Mouse (Mus musculus) forebrain, embryonic 13.5 days (tissue): ENCODE results near the gene Capza2. TPM values are rescaled to one million over a fixed set of nuclear protein-coding genes. Genes with fewer than 3 reads are reported as not detected.

Experiments
- ATAC-seq: fragments of 200-750 bp; cut with Nextera tagmentation; 2 replicates; pipeline ENCODE4 v1.8.0; 2017
- H3K27ac ChIP-seq: fragments of 300-500 bp; sonication (generic); 2 replicates; pipeline ENCODE4 v1.5.1; 2015; ENCODE audit warnings: inconsistent platforms, mild to moderate bottlenecking, moderate library complexity
- H3K27me3 ChIP-seq: fragments of 300-500 bp; sonication (generic); 2 replicates; pipeline ENCODE4 v1.6.1; 2015; ENCODE audit warnings: mild to moderate bottlenecking, inconsistent platforms
- H3K36me3 ChIP-seq: fragments of 300-500 bp; sonication (generic); 2 replicates; pipeline ENCODE4 v1.6.1; 2015; ENCODE audit warnings: mild to moderate bottlenecking, inconsistent platforms; ENCODE audit not compliant: poor library complexity, severe bottlenecking
- H3K4me1 ChIP-seq: fragments of 300-500 bp; sonication (generic); 2 replicates; pipeline ENCODE4 v1.6.1; 2015; ENCODE audit warnings: inconsistent platforms
- H3K4me2 ChIP-seq: fragments of 300-500 bp; sonication (generic); 2 replicates; pipeline ENCODE4 v1.6.1; 2015; ENCODE audit warnings: inconsistent platforms, mild to moderate bottlenecking, moderate library complexity
- H3K4me3 ChIP-seq: fragments of 300-500 bp; sonication (generic); 2 replicates; pipeline ENCODE4 v1.5.1; 2015; ENCODE audit warnings: mild to moderate bottlenecking, inconsistent platforms
- H3K9ac ChIP-seq: fragments of 300-500 bp; sonication (generic); 2 replicates; pipeline ENCODE4 v1.6.1; 2015; ENCODE audit warnings: mild to moderate bottlenecking, inconsistent platforms
- H3K9me3 ChIP-seq: fragments of 300-500 bp; sonication (generic); replicated peaks from 2 replicates; pipeline ENCODE4 v1.6.1; 2016; ENCODE audit warnings: inconsistent platforms
- WGBS: fragments of 180-500 bp; shearing (Covaris S2); methylation state at CpG from one replicate; pipeline ENCODE4 v1.1.7; 2015; 5-methylcytosine and 5-hydroxymethylcytosine counted together
- polyA plus RNA-seq: library from polyadenylated mRNA; unstranded; fragments of >200 nt; fragmentation: Nextera tagmentation; extraction: Ambion mirVana; gene quantifications from 2 replicates; pipeline ENCODE4 v1.2.1, GENCODE M21; 2015

Gene Capza2
- polyA plus RNA-seq, result 245 and 247 TPM in 2 replicates

DNA sequence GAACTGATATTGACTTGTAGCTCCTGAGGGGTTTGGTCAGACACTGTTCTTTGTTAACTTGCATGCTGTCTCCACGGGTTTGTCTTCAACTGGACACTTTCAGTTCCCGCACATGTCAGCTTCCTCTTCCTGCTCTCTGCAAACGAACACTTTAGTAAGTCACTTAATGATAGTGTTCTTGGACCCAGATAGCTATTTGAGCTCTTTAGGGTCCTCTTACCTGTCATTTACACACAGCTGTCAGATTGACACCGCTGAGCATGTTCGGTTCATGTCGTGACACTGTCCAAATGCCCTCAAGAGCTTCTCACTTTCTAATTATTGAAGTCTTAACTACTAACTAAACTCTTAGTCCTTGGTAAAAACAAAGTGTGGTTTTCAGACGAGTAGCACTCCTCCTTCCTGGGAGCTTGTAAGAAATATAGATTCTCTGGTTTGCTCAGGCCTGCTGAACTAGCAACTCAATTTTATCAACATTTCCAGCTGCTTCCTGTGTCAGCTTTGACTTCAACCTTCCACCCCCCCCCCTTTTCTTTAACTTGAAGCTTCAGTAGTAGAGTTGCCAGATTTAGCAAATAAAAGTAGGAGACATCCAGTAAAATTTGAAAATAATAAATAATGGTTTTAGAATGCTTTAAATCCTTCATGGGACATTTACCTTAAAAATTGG, at the start of gene Capza2:
Gene Capza2 (plus strand): TSS at position 620 of the 670 bp plus-strand sequence.
- Histone ChIP-seq H3K4me1 (peaks cover 16% of the 10 kb centered on the region), H3K4me2 (peak within 1 kb of the TSS; percentile 77), H3K27me3 (no peaks in the 10 kb centered on the region), H3K27ac (peak within 1 kb of the TSS; percentile 96), H3K9ac (peak within 1 kb of the TSS; percentile 94), H3K9me3 (0 out of 2 replicates have a peak, but pooled peaks cover 2% of the 10 kb centered on the region), H3K36me3 (no peaks in the 10 kb centered on the region), H3K4me3 (peak within 1 kb of the TSS; percentile 83)
- 84% methylated on average over 7 of the region's 7 CpGs for WGBS
- ATAC-seq, result no peak

DNA sequence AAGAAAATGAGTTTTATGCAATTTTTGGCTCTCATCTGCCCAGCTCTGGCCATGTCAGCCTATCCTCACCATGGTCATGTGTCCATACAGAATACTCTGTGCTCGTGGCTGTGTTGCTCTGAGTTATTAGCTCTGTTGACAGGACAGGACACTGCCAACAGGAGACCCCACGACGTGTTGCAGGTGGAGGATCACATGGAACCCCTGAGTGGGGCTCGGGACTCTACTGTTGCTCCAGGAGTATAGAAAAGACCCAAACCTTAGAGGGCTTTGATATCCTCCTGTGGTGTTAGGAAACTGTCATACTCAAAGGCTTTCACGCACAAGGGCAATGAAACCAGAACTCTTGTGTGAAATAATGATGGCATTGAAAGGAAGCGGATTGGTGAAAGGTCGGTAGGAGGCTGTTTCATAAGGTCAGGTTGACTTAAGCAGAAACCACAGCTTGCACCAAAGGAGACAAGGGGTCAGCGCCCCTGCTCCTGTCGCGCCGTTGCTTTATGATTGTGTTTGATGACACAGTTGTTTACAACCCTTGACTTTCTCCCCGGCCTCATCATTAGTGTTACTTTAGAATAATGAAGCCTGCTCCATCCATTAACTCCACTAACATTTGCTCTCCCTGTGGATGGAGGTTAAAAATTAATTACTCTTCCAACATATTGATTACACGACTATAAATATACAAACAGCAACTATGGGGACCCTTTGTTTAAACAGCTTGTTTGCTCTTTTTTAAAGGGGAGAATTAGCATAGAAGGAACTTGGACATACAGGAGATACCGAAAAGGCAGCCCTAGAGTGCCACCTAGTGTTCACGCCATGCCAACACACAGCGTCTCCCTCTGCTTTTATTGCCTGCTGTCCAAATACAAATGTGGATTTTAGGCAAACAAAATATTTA, 46.7 kb upstream of the Capza2 start:
- H3K9ac ChIP-seq, result no peak overlapping the region
- no peak overlapping the region for H3K4me2 ChIP-seq

DNA sequence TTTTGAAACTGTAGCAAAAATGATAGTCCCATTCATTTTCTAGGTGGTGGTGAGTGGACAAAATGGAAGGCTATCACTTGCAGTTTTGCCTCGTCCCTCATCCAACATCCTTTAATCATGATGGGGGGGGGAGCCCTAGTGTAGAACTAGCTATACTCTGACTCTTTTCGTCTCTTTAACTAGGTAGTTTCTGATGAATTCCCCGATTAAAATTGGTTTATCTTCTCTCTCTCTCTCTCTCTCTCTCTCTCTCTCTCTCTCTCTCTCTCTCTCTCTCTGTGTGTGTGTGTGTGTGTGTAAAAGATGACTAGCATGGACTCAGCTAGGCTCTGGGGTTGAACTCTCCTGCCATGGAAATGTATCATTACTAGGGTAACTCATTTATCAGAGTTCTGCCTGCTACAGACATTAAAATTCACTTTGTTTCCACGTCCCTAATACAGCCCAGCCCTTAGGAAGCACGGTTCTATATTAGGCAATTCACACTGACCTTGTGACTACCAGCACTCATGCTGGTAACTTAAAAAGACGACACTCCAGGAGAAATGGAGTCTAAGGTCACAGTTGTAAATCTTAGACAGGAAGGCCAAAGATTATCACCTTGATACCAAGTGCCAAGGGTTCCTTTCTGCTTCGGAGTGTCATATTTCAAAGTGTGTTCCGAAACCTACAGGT, 45.9 kb upstream of the Capza2 start:
- H3K4me1 ChIP-seq, result peaks cover 7% of the 10 kb centered on the region
- peaks cover 6% of the 10 kb centered on the region; the same call in 1 of the 2 replicates for H3K9me3 ChIP-seq
- H3K4me2 ChIP-seq, result no peak overlapping the region
- peak; percentile 36 for ATAC-seq
- H3K9ac ChIP-seq, result no peak overlapping the region
- 65% methylated on average over 8 of the region's 8 CpGs for WGBS
- no peaks in the 10 kb centered on the region for H3K27me3 ChIP-seq
- no peaks in the 10 kb centered on the region for H3K36me3 ChIP-seq
- H3K4me3 ChIP-seq, result no peak overlapping the region
- no peak overlapping the region for H3K27ac ChIP-seq

More for the DNA sequence above, 46.7 kb upstream of the Capza2 start:
- Histone ChIP-seq H3K4me3 (no peak overlapping the region), H3K27me3 (no peaks in the 10 kb centered on the region), H3K27ac (no peak overlapping the region), H3K9me3 (peaks cover 6% of the 10 kb centered on the region; the same call in 1 of the 2 replicates), H3K36me3 (no peaks in the 10 kb centered on the region), H3K4me1 (peaks cover 7% of the 10 kb centered on the region)
- peak; percentile 92 for ATAC-seq
- 30% methylated on average over 16 of the region's 16 CpGs for WGBS

DNA sequence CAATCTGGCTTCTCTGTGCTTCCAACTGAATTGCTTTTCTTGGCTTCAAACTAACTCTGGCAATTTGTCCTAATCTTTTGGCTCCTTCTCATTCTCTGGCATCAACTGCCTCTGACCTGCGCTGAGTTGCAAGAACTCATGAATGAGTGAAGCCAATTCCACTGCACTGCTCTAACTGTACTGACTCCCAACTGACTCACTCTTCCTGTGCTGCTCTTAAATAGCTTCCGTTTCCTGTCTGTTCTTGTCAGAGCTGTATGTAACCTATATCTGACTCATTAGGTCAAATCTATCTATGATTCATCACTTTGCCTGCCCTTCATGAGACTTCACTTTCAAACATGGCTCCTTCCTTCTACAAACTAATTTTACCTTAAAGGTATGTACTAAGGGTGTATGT, 42.1 kb upstream of the Capza2 start:
- H3K27ac ChIP-seq, result no peak overlapping the region
- peaks cover 6% of the 10 kb centered on the region for H3K4me1 ChIP-seq
- no peak for ATAC-seq
- H3K9ac ChIP-seq, result no peak overlapping the region
- no peak overlapping the region for H3K4me3 ChIP-seq
- no peak overlapping the region for H3K4me2 ChIP-seq
- H3K36me3 ChIP-seq, result no peaks in the 10 kb centered on the region
- peaks cover 6% of the 10 kb centered on the region; the same call in 1 of the 2 replicates for H3K9me3 ChIP-seq
- 90% methylated on average over 2 of the region's 2 CpGs for WGBS
- H3K27me3 ChIP-seq, result no peaks in the 10 kb centered on the region

DNA sequence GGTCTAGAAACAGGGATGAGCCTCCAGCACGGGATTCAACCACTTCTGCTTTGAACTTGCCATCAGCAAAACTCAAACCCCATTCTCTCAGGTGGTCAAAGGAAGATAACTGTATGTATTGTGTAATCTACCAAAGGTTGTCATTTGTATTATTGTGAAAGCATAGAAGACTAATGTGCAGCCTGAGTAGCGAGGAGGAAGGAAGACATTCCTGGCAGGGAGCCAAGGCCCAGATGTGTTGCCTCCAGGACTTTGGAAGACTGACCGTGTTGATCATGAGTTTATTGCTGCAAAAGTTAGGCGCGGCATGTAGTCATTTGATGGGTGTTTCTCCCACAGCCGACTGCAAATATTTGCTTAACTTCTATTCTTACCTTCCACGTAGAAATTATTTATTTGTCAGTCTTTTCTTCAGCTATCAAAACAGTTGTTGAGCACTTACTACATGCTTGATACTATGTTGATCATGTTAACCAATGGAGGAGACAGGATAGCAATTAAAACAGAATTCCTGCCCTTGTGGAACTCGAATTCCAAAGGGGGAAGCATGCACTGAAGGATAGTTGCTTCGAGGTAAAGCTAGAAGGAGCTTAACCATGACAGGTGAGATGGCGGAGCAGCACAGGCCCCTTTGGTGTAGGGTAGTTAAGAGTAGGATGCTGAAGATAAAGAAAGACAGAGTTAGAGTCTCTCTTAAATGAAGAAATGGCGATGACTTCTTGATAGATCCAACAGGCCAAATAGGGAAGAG, 40.1 kb upstream of the Capza2 start:
- peaks cover 6% of the 10 kb centered on the region; the same call in 1 of the 2 replicates for H3K9me3 ChIP-seq
- no peaks in the 10 kb centered on the region for H3K27me3 ChIP-seq
- no peak overlapping the region for H3K4me2 ChIP-seq
- ATAC-seq, result no peak
- H3K4me1 ChIP-seq, result no peaks in the 10 kb centered on the region
- H3K27ac ChIP-seq, result no peak overlapping the region
- no peak overlapping the region for H3K4me3 ChIP-seq
- H3K36me3 ChIP-seq, result no peaks in the 10 kb centered on the region
- H3K9ac ChIP-seq, result no peak overlapping the region
- WGBS, result 89% methylated on average over 11 of the region's 11 CpGs

DNA sequence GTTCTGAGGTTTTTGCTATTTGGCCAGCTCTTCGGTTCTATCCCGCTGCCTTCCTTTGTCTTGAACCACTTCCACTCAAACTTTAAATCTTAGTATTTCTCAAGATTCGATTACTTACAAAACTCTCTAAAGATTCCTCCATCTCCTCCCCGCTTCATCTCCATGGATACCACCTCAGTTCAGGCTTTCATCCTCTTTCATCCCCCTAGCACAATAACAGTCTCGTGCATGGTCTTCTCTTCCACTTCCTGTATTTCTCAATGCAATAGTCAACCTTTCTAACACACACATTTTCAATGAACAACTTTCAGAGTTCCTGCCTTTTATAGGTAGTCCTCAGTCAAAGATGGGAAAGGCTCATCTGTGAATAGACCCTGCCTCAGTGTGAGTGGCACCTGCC, 36.7 kb upstream of the Capza2 start:
- Histone ChIP-seq H3K9ac (no peak overlapping the region), H3K4me1 (no peaks in the 10 kb centered on the region), H3K27ac (no peak overlapping the region), H3K27me3 (no peaks in the 10 kb centered on the region), H3K4me3 (no peak overlapping the region), H3K4me2 (no peak overlapping the region), H3K36me3 (no peaks in the 10 kb centered on the region), H3K9me3 (no peaks in the 10 kb centered on the region)
- no peak for ATAC-seq
- WGBS, result 80% methylated on average over 5 of the region's 5 CpGs

DNA sequence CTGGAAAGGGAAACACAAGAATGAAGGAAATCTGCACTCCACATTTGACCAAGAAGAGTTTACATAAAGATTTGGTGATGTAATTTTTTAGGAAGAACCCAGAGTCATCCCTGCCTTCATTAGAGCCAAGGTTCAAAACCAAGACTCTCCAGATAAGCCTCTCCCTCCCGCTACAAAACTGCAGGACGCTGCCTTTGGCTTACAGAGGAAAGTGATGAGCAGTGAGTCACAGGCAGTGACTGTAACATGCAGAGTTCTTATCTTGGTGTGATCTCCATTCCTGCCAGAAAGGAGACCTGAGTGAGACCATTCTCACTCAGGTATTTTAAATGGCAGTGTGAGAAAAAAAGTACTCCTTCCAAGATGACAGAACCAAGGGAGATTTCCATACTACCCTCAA, 34.5 kb upstream of the Capza2 start:
- Histone ChIP-seq H3K4me1 (no peaks in the 10 kb centered on the region), H3K27ac (no peak overlapping the region), H3K36me3 (no peaks in the 10 kb centered on the region), H3K27me3 (no peaks in the 10 kb centered on the region), H3K9me3 (no peaks in the 10 kb centered on the region), H3K9ac (no peak overlapping the region), H3K4me3 (no peak overlapping the region), H3K4me2 (no peak overlapping the region)
- WGBS, result 88% methylated on average over 2 of the region's 2 CpGs
- ATAC-seq, result no peak

DNA sequence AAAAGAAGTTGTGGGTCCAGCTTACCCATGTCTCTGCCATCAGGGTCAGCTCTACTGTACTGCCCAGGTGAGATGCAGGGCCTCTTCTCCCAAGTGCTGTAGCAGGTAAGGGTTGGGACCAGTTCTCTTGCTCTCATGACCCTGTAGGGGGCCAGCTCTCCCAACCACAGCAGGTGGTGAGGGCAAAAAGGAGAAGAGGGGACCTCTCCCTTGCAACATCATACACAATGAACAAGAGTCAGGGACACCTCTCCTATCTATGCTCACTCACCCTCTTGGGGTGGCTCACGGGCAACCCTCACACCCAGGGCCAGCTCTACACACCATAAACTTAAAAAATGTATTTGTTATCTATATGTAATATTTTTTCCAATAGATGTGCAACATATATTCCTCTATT, 29.1 kb upstream of the Capza2 start:
- Histone ChIP-seq H3K27me3 (no peaks in the 10 kb centered on the region), H3K36me3 (no peaks in the 10 kb centered on the region), H3K27ac (no peak overlapping the region), H3K4me3 (no peak overlapping the region), H3K9me3 (no peaks in the 10 kb centered on the region), H3K4me1 (no peaks in the 10 kb centered on the region), H3K4me2 (no peak overlapping the region), H3K9ac (no peak overlapping the region)
- 91% methylated on average over 1 of the region's 1 CpGs for WGBS
- ATAC-seq, result no peak

DNA sequence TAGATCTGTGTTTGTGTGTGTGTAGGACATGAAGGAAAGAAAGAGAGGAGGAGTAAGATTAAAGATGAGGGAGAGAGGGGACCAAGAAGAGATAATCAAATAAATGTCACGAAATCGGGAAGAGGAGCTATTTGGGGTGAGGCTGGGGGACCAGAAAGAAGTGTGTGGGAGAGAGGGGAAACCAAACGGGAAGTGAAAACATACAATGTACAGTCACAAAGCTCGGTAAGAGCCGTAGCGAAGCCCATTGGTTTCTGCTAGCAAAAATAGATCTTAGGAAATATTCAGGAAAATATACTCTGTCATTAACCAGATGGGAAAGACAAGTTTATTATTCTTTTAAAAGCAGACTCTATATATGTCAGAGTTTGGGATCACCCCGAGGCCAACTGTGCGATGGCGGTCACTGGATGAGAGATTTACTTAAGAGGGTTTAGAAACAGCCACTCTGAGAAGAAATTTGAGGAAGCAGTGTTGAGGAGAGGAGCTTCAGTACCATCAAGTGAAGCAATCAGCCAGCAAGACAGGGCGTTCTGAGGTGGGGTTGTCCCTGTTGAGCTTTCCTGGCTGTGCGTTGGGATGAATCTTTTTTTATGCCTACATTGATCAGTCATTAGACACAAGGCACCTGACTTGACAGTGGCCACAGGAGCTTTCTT, 24.6 kb upstream of the Capza2 start:
- WGBS, result 93% methylated on average over 11 of the region's 11 CpGs
- Histone ChIP-seq H3K27me3 (no peaks in the 10 kb centered on the region), H3K9me3 (no peaks in the 10 kb centered on the region), H3K36me3 (no peaks in the 10 kb centered on the region), H3K9ac (no peak overlapping the region), H3K4me3 (no peak overlapping the region), H3K27ac (no peak overlapping the region), H3K4me2 (no peak overlapping the region), H3K4me1 (no peaks in the 10 kb centered on the region)
- ATAC-seq, result no peak

DNA sequence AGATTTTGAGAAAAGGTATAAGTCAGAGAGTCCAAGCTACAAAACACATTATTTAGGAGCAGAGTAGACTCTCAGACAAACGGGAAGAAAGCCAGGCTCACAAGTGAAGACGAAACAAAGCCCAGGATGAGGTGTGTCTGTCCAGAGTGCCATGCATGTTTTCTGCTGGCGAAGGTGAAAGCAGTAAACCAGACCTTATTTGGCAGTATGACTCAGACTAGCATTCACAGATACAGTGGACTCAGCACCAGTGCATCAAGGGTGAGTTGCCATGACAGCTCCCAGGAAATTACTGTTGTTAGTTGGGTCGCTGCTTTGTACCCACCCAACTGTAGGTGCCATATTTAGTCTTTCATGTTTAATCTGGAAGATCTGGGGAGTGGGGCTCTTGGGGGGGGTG, 23.4 kb upstream of the Capza2 start:
- H3K9ac ChIP-seq, result no peak overlapping the region
- no peaks in the 10 kb centered on the region for H3K9me3 ChIP-seq
- ATAC-seq, result no peak
- no peak overlapping the region for H3K27ac ChIP-seq
- no peak overlapping the region for H3K4me2 ChIP-seq
- H3K36me3 ChIP-seq, result no peaks in the 10 kb centered on the region
- H3K4me3 ChIP-seq, result no peak overlapping the region
- no peaks in the 10 kb centered on the region for H3K27me3 ChIP-seq
- 90% methylated on average over 4 of the region's 4 CpGs for WGBS
- no peaks in the 10 kb centered on the region for H3K4me1 ChIP-seq

DNA sequence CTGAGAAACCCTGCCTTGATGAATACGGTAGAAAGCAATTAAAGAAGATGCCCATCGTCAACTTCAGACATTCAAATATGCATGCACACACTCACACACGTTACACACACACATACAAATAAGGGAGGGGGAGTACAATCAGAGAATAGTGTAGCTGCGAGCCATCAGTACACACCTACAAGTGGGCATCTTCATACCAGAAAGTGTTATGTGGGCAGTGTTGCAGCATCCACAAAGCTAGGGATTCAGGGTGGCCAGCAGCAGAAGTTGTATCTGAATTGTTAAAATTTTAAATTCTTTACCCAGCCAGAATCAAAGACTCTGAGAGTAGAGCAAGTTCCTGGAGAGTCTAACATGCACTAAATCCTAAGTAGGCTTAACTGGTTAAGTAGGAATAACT, 15.2 kb upstream of the Capza2 start:
- no peaks in the 10 kb centered on the region for H3K36me3 ChIP-seq
- H3K27me3 ChIP-seq, result no peaks in the 10 kb centered on the region
- H3K9ac ChIP-seq, result no peak overlapping the region
- ATAC-seq, result no peak
- 80% methylated on average over 4 of the region's 4 CpGs for WGBS
- no peak overlapping the region for H3K27ac ChIP-seq
- no peaks in the 10 kb centered on the region for H3K9me3 ChIP-seq
- no peaks in the 10 kb centered on the region for H3K4me1 ChIP-seq
- H3K4me2 ChIP-seq, result no peak overlapping the region
- no peak overlapping the region for H3K4me3 ChIP-seq
